Mouse (Mus musculus) ES-E14 (cell line): ENCODE data around the gene Dock3. TPM values are rescaled to one million over a fixed set of nuclear protein-coding genes. Genes with fewer than 3 reads are reported as not detected.
"Not testable (repeated sequence)": the region's sequence is repeated elsewhere in the genome, so short reads cannot be mapped to it uniquely, and the experiment has no call there.

ENCODE experiments used
- DNase-seq: peaks from one replicate; pipeline ENCODE4 v3.0.0-alpha.2; 2013; ENCODE audit warnings: low read depth, low spot score
- H3K27ac ChIP-seq: 2 replicates; pipeline ENCODE4 v1.5.1; 2012; ENCODE audit warnings: low read depth, mild to moderate bottlenecking, low read length, moderate library complexity, mixed read lengths; ENCODE audit not compliant: poor library complexity, insufficient read depth, severe bottlenecking
- H3K36me3 ChIP-seq: 2 replicates; pipeline ENCODE4 v1.6.1; 2012; ENCODE audit warnings: mild to moderate bottlenecking, low read length, moderate library complexity, mixed read lengths; ENCODE audit not compliant: control insufficient read depth, poor library complexity, insufficient read depth, severe bottlenecking
- H3K4me1 ChIP-seq, 2 experiments: fragments of 150-350 bp in 1 of 2; sonication (generic) in 1 of 2; 2 replicates each; pipeline ENCODE4 v1.6.1; 2012; ENCODE audit warnings: low read length in 2 of 2, mild to moderate bottlenecking in 1 of 2, mixed read lengths in 1 of 2; ENCODE audit not compliant: control insufficient read depth in 2 of 2, insufficient read depth in 2 of 2, poor library complexity in 1 of 2
- H3K4me3 ChIP-seq, 2 experiments: fragments of 150-350 bp in 1 of 2; sonication (generic) in 1 of 2; 2 replicates each; pipeline ENCODE4 v1.5.1; 2012; ENCODE audit warnings: low read length in 2 of 2, low read depth in 1 of 2, mild to moderate bottlenecking in 1 of 2, mixed read lengths in 1 of 2; ENCODE audit not compliant: insufficient read depth in 1 of 2, poor library complexity in 1 of 2, severe bottlenecking in 1 of 2
- H3K9ac ChIP-seq: 2 replicates; pipeline ENCODE4 v1.6.1; 2012; ENCODE audit warnings: low read depth, mild to moderate bottlenecking, low read length, mixed read lengths; ENCODE audit not compliant: poor library complexity, insufficient read depth, severe bottlenecking
- H3K9me3 ChIP-seq: fragments of 150-350 bp; sonication (generic); 2 replicates; pipeline ENCODE4 v1.6.1; 2012; ENCODE audit warnings: low read depth, mild to moderate bottlenecking, low read length; ENCODE audit not compliant: control insufficient read depth, insufficient read depth
- CHD2 ChIP-seq: IDR thresholded peaks from 2 replicates; pipeline ENCODE4 v1.6.1; 2014; ENCODE audit warnings: mild to moderate bottlenecking, low read depth, low read length, inconsistent platforms
- HCFC1 ChIP-seq: IDR thresholded peaks from 2 replicates; pipeline ENCODE4 v1.6.1; 2012; ENCODE audit warnings: low read length, inconsistent platforms, borderline replicate concordance; ENCODE audit not compliant: insufficient read depth
- MAFK ChIP-seq: IDR thresholded peaks from 2 replicates; pipeline ENCODE4 v1.6.1; 2014; ENCODE audit warnings: mild to moderate bottlenecking, low read depth, low read length, inconsistent platforms; ENCODE audit not compliant: insufficient read depth
- ZC3H11A ChIP-seq: IDR thresholded peaks from 2 replicates; pipeline ENCODE4 v1.6.1; 2012; ENCODE audit warnings: low read depth, mild to moderate bottlenecking, inconsistent platforms, low read length, borderline replicate concordance
- ZNF384 ChIP-seq: IDR thresholded peaks from 2 replicates; pipeline ENCODE4 v1.6.1; 2012; ENCODE audit warnings: low read depth, low read length, inconsistent platforms
- in situ Hi-C, 2 experiments: fragments of 600-800 bp; cut with MboI; formaldehyde crosslinking; loops; one replicate each; pipeline ENCODE4 v1.15.1; 2025; ENCODE audit warnings: low sequenced_read_pairs in 2 of 2, inconsistent platforms in 1 of 2; ENCODE audit not compliant: unreplicated experiment in 2 of 2
- total RNA-seq: library from RNA; depleted of rRNA; stranded (reverse); fragments of 300-350 nt; gene quantifications from 2 replicates; pipeline ENCODE4 v1.2.3, GENCODE M21; 2012

Gene Dock3
- total RNA-seq, 1 experiment = 3.3 TPM

DNA sequence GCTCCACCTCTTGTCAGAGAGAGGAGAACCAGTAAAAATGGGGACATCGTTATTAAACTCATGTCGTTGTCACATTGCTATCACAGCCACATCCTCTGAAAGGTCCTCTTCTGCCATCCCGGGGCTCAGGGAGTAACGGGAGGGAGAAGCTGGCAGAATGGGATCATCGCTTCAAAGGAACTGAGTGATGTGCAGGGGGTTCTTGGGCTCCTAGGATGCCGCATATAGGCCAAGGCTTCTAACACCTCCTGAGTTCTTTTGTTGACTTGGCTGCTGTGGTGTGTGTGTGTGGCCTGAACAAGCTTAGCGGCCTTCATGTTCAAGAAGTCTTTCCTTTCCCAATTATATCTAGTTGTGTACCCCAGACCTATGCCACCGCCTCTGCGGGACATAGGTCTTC, 431 bp upstream of the Dock3 start:
- H3K27ac ChIP-seq = no peak overlapping the region
- H3K9ac ChIP-seq = peak overlapping the region; percentile 84

DNA sequence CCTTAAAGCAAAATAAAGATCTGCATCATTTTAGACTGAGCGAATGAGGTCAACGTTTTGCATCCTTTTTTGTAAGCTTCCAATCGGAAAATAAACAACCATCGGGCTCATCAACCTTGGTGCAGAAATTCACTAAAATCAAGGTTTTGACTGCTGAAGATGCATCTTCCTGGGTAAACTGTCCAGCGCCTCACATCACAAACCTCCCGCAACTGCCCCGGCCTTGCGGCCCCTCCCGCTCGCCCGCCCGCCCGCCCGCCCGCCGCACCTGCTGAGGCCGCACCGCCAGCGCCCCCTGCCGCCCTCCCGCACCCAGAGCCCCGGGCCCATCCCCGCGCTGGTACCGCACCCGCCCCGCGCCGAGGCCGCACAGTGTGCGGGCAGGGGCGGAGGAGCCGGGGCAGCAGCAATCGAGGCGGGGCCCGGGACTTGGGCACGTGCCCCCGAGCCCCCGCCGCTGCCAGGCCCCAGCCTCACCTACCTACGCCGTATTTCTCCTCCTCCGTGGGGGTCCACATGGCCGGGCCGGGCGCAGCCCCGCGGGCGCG, 644 bp downstream of the Dock3 start:
- Histone ChIP-seq H3K4me3 (peak overlapping the region; percentile 85), H3K9ac (peak overlapping the region; percentile 84)
- DNase-seq = no peak

More for the DNA sequence above, 431 bp upstream of the Dock3 start:
- in situ Hi-C loops = no loop called here
- no peaks in the 10 kb centered on the region; the same call in 1 of the 2 replicates for H3K9me3 ChIP-seq
- H3K4me3 ChIP-seq = peak overlapping the region; percentile 85
- H3K4me1 ChIP-seq = no peaks in the 10 kb centered on the region
- H3K36me3 ChIP-seq = no peaks in the 10 kb centered on the region
- TF ChIP-seq ZNF384 (no peak), CHD2 (no peak), HCFC1 (no peak), MAFK (no peak), ZC3H11A (no peak)
- no peak for DNase-seq

GRCm38 (mm10) chr9:107224597-107224996, 7.1 kb downstream of the Dock3 start:
- no peaks in the 10 kb centered on the region for H3K4me1 ChIP-seq
- H3K9me3 ChIP-seq = no peaks in the 10 kb centered on the region; the same call in 1 of the 2 replicates
- no peaks in the 10 kb centered on the region for H3K36me3 ChIP-seq
- in situ Hi-C loops = no loop called here
- no peak for DNase-seq
- TF ChIP-seq ZC3H11A (no peak), HCFC1 (no peak), MAFK (no peak), ZNF384 (no peak), CHD2 (no peak)
- no peak overlapping the region for H3K9ac ChIP-seq
- no peak overlapping the region for H3K27ac ChIP-seq
- H3K4me3 ChIP-seq = no peak overlapping the region

More for the DNA sequence above, 644 bp downstream of the Dock3 start:
- Histone ChIP-seq H3K27ac (no peak overlapping the region), H3K9me3 (no peaks in the 10 kb centered on the region; the same call in 1 of the 2 replicates), H3K36me3 (no peaks in the 10 kb centered on the region), H3K4me1 (no peaks in the 10 kb centered on the region)
- no peak for TF ChIP-seq ZC3H11A
- no peak for TF ChIP-seq MAFK
- no peak for TF ChIP-seq CHD2
- TF ChIP-seq ZNF384 = no peak
- TF ChIP-seq HCFC1 = no peak
- in situ Hi-C loops = no loop called here

- H3K4me1 ChIP-seq, in situ Hi-C loops, H3K9ac ChIP-seq, H3K4me3 ChIP-seq, H3K9me3 ChIP-seq, H3K36me3 ChIP-seq, H3K27ac ChIP-seq, DNase-seq: not testable (repeated sequence)
These were observed 56.9 kb downstream of the Dock3 start for GRCm38 (mm10) chr9:107174831-107175230.

- DNase-seq = no peak
- Histone ChIP-seq H3K27ac (no peak overlapping the region), H3K9ac (no peak overlapping the region), H3K4me1 (peaks cover 0 to 3% of the 10 kb centered on the region in 2 experiments; a peak in 2 of 4 replicates), H3K9me3 (no peaks in the 10 kb centered on the region), H3K36me3 (no peaks in the 10 kb centered on the region), H3K4me3 (no peak overlapping the region)
- in situ Hi-C loops = no loop called here
- TF ChIP-seq CHD2 = no peak
- TF ChIP-seq HCFC1 = no peak
- no peak for TF ChIP-seq ZNF384
- no peak for TF ChIP-seq MAFK
- no peak for TF ChIP-seq ZC3H11A
These were observed 65.9 kb downstream of the Dock3 start for GRCm38 (mm10) chr9:107165792-107166191.
